Mouse (Mus musculus) testis, adult 2 months (tissue): ENCODE measurements at regions not wholly inside any gene's neighbourhood (a gene's known extent, or its start where the extent isn't known, plus 50 kb on each side); places are given as distances from the start of the nearest gene placed in this dataset.

Experiments
- H3K27ac ChIP-seq: fragments of 200-500 bp; 2 replicates; pipeline ENCODE4 v1.5.1; 2012; ENCODE audit warnings: low read depth, low read length; ENCODE audit not compliant: control insufficient read depth, insufficient read depth
- H3K27me3 ChIP-seq: fragments of 200-500 bp; 2 replicates; pipeline ENCODE4 v1.6.1; 2012; ENCODE audit warnings: mild to moderate bottlenecking, low read length, moderate library complexity; ENCODE audit not compliant: control insufficient read depth, insufficient read depth
- H3K36me3 ChIP-seq: fragments of 200-500 bp; 2 replicates; pipeline ENCODE4 v1.6.1; 2012; ENCODE audit warnings: mild to moderate bottlenecking, low read length; ENCODE audit not compliant: control insufficient read depth, insufficient read depth
- H3K4me1 ChIP-seq: fragments of 200-500 bp; 2 replicates; pipeline ENCODE4 v1.6.1; 2012; ENCODE audit warnings: low read length; ENCODE audit not compliant: control insufficient read depth, insufficient read depth
- H3K4me3 ChIP-seq: fragments of 200-500 bp; 2 replicates; pipeline ENCODE4 v1.5.1; 2012; ENCODE audit warnings: low read depth, mild to moderate bottlenecking, low read length, moderate library complexity, mixed read lengths; ENCODE audit not compliant: control insufficient read depth
- CTCF ChIP-seq: fragments of 200-500 bp; IDR thresholded peaks from 2 replicates; pipeline ENCODE4 v1.5.1; 2012; ENCODE audit warnings: low read depth, mild to moderate bottlenecking, inconsistent platforms, low read length, moderate library complexity; ENCODE audit not compliant: control insufficient read depth, insufficient read depth, insufficient replicate concordance
- POLR2A ChIP-seq: fragments of 200-500 bp; IDR thresholded peaks from 2 replicates; pipeline ENCODE4 v1.6.1; 2012; ENCODE audit warnings: low read depth, mild to moderate bottlenecking, inconsistent platforms, low read length, moderate library complexity; ENCODE audit not compliant: control insufficient read depth

DNA sequence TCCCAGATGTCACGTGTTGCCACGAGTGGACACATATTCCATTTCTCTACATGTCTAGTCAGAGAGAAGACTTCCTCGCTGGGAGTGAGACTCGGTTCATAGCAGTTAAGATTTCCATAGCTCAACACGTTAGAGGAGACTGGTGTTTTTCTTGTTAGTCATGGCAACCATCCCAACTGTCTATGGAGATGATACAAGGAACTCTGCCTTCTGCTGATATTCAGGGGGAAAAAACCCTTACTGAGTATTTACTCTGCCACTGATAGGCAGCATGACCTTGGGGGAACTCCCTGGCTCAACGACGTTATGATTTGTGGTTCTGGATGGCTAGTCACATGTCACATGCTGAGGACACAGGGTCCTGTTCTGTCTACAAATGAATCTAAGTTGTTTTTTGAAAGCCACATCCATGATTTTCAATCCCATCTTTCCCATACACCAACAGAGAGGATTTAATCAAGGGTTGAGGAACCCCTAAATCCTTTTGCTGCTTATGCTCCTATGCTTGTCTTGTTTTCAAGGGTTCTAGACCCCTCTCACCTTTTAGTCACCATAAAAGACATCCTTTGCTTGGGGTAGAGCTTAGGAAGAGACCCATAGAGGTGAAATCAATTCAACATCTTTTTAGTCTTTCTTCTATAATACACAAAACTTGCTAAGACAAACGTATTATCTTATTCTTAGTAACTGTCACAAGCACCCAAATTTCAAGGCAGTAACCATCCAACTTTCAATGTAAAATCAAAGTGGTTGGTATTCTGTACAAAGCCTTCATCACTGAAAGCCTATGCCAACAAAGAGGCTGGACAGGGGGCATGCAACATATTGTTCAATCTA lies 50.2 kb upstream of the Adtrp start:
- Histone ChIP-seq H3K4me3 (no peak overlapping the region), H3K27ac (no peak overlapping the region), H3K4me1 (no peaks in the 10 kb centered on the region), H3K36me3 (no peaks in the 10 kb centered on the region), H3K27me3 (no peaks in the 10 kb centered on the region)
- TF ChIP-seq CTCF, result no peak
- no peak for TF ChIP-seq POLR2A
